Mouse (Mus musculus) cortical plate, adult 2 months (tissue): ENCODE data around the gene Pde8b.

Experiments used
- CTCF ChIP-seq: fragments of 200-500 bp; IDR thresholded peaks from 2 replicates; pipeline ENCODE4 v1.5.1; 2011; ENCODE audit warnings: mild to moderate bottlenecking, control low read depth, low read length; ENCODE audit not compliant: insufficient read depth; ENCODE audit errors: extremely low read depth
- POLR2A ChIP-seq: fragments of 200-500 bp; IDR thresholded peaks from 2 replicates; pipeline ENCODE4 v1.6.1; 2011; ENCODE audit warnings: mild to moderate bottlenecking, low read length, control low read depth; ENCODE audit not compliant: insufficient read depth; ENCODE audit errors: extremely low read depth

- TF ChIP-seq CTCF (no peak), POLR2A (no peak)
Measured at GRCm38 (mm10) chr13:95131041-95131440, 119.1 kb downstream of the Pde8b start.
